Mouse (Mus musculus) kidney, postnatal 25 days (tissue): ENCODE results near the gene Hepacam2.
"Not testable (repeated sequence)": the region's sequence is repeated elsewhere in the genome, so short reads cannot be mapped to it uniquely, and the experiment has no call there.

ENCODE experiments used
- DNase-seq, 2 experiments: peaks; one replicate each; pipeline ENCODE4 v3.0.0; 2021; ENCODE audit warnings: mixed read lengths in 2 of 2

The Hepacam2 gene

GRCm38 (mm10) chr6:3498162-3498848 lies at the start of gene Hepacam2, which contains the start of gene Vps50:
Gene Hepacam2, minus strand, starts transcription at chr6:3498298.
Gene Vps50, plus strand, starts transcription at chr6:3498382.
- DNase-seq, result peak; percentile 94 to 95

- DNase-seq, result no peak
These were observed 46.9 kb upstream of the Hepacam2 start for GRCm38 (mm10) chr6:3544970-3545369.

- DNase-seq, result no peak
These were observed 45.8 kb upstream of the Hepacam2 start for GRCm38 (mm10) chr6:3543862-3544261.

GRCm38 (mm10) chr6:3539470-3539869 lies 41.4 kb upstream of the Hepacam2 start:
- DNase-seq, result no peak

- no peak for DNase-seq
These were observed 38.0 kb upstream of the Hepacam2 start for GRCm38 (mm10) chr6:3536048-3536447.

GRCm38 (mm10) chr6:3531445-3531844 lies 33.3 kb upstream of the Hepacam2 start:
- no peak for DNase-seq

- DNase-seq, result no peak
These were observed 30.1 kb upstream of the Hepacam2 start for GRCm38 (mm10) chr6:3528198-3528597.

GRCm38 (mm10) chr6:3512611-3513010 lies 14.5 kb upstream of the Hepacam2 start:
- no peak for DNase-seq

GRCm38 (mm10) chr6:3511612-3512011 lies 13.5 kb upstream of the Hepacam2 start:
- DNase-seq, result no peak

- no peak for DNase-seq
These were observed 13.0 kb upstream of the Hepacam2 start for GRCm38 (mm10) chr6:3511116-3511515.

GRCm38 (mm10) chr6:3509782-3510181 lies 11.7 kb upstream of the Hepacam2 start:
- no peak for DNase-seq

- not testable (repeated sequence) for DNase-seq
These were observed 10.1 kb upstream of the Hepacam2 start for GRCm38 (mm10) chr6:3508151-3508550.

- DNase-seq, result no peak
These were observed 9.0 kb upstream of the Hepacam2 start for GRCm38 (mm10) chr6:3507078-3507477.

- DNase-seq, result no peak
These were observed 7.2 kb upstream of the Hepacam2 start for GRCm38 (mm10) chr6:3505289-3505688.

- DNase-seq, result no peak
These were observed 2.2 kb upstream of the Hepacam2 start for GRCm38 (mm10) chr6:3500286-3500685.

- DNase-seq, result peak in 1 of 2 experiments; percentile 57
These were observed 1.9 kb downstream of the Hepacam2 start for GRCm38 (mm10) chr6:3496210-3496609.

- DNase-seq, result no peak
These were observed 3.8 kb downstream of the Hepacam2 start for GRCm38 (mm10) chr6:3494285-3494684.

GRCm38 (mm10) chr6:3487355-3487754 lies 10.7 kb downstream of the Hepacam2 start:
- no peak for DNase-seq

- no peak for DNase-seq
These were observed 13.0 kb downstream of the Hepacam2 start for GRCm38 (mm10) chr6:3485133-3485532.

GRCm38 (mm10) chr6:3481705-3482104 lies 16.4 kb downstream of the Hepacam2 start:
- no peak for DNase-seq

- DNase-seq, result no peak
These were observed 18.2 kb downstream of the Hepacam2 start for GRCm38 (mm10) chr6:3479853-3480252.

GRCm38 (mm10) chr6:3476299-3476698 lies 21.8 kb downstream of the Hepacam2 start:
- no peak for DNase-seq

GRCm38 (mm10) chr6:3470706-3471105 lies 27.4 kb downstream of the Hepacam2 start:
- no peak for DNase-seq

- no peak for DNase-seq
These were observed 29.5 kb downstream of the Hepacam2 start for GRCm38 (mm10) chr6:3468627-3469026.

- DNase-seq, result no peak
These were observed 34.5 kb downstream of the Hepacam2 start for GRCm38 (mm10) chr6:3463594-3463993.
